In the genomic region with DNA sequence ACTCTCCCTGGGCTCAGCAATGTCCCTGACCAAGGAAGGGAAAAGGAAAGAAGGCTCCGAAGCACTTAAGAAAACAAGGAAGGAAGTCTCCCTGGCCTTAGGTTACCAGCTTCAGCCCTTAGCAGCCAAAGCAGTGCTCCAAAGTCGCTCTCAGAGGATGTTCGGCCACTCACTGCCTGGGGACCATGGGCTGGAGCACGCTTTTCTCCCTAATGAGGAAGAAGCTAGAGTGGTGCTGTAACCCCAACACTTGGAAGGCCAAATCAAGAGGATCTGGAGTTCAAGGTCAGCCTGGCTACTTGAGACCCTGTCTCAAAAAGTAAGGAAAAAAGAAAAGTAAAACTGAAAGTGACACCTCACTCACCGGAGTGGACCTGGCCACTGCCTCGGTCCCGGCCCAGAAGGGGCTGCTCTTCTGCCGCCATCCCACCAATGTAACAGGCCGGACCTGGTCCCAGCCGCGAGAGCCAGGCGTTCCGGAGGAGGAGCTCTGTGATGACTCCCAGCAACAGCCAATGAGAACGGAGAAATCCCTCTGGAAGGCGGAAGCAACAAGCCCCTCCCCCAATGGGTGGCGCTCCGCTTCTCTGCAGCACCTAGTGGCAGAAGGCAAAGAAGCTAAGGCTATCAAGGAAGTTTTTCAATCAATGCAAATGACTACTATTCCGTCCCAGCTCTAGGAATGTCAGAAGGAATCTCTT, we compare ENCODE assay signal across 8 mouse cellular contexts. TPM values are rescaled to one million over a fixed set of nuclear protein-coding genes. Genes with fewer than 3 reads are reported as not detected.
DNase-seq lines count a peak whose midpoint lies in the region; ATAC-seq and TF ChIP-seq lines count a peak whose summit lies in the region.

A gene (minus strand): TSS at position 525 of the 701 bp plus-strand sequence.

- peak; percentile 95 for DNase-seq in G1E (ENCODE audit: low spot score)
- DNase-seq in cerebellum, adult 18-20 months: peak; percentile 92 to 97
- peak; percentile 90 for DNase-seq in heart, postnatal 36 days
- DNase-seq in layer of hippocampus, adult 2 months (ENCODE audit: low spot score in 2 of 2): peak; percentile 90 to 93
- DNase-seq in lung, embryonic 14.5 days: peak; percentile 99
- DNase-seq in thymus, adult 2 months: peak; percentile 91

- H3K4me3 ChIP-seq in G1E (ENCODE audit: low read depth, low read length): peak within 1 kb of the TSS; percentile 74
- peak within 1 kb of the TSS; percentile 61 for H3K4me3 ChIP-seq in forebrain, embryonic 16.5 days (replicated peaks; ENCODE audit: low read length)
- peak within 1 kb of the TSS; percentile 66 for H3K4me3 ChIP-seq in layer of hippocampus, adult 2 months
- H3K4me3 ChIP-seq in lung, embryonic 14.5 days (ENCODE audit: low read depth, low read length): peak within 1 kb of the TSS; percentile 54
- H3K4me3 ChIP-seq in olfactory bulb, adult 2 months (ENCODE audit: insufficient read depth, low read depth, low read length): peak within 1 kb of the TSS; percentile 64
- peak within 1 kb of the TSS; percentile 81 for H3K4me3 ChIP-seq in thymus, adult 2 months (ENCODE audit: control insufficient read depth, insufficient read depth, low read length)

- no peak for TF ChIP-seq CTCF in G1E (IDR thresholded peaks at IDR 0.05; ENCODE audit: low read depth, low read length)
- TF ChIP-seq CTCF in layer of hippocampus, adult 2 months (conservative IDR thresholded peaks at IDR 0.05): peak; percentile 79
- peak; percentile 75 for TF ChIP-seq CTCF in lung, embryonic 14.5 days (IDR thresholded peaks at IDR 0.05; ENCODE audit: low read depth)
- TF ChIP-seq CTCF in olfactory bulb, adult 2 months (IDR thresholded peaks at IDR 0.05; ENCODE audit: insufficient read depth, low read depth, low read length): no peak
- TF ChIP-seq CTCF in thymus, adult 2 months (IDR thresholded peaks at IDR 0.05; ENCODE audit: borderline replicate concordance, control insufficient read depth, extremely low read depth, insufficient read depth, low read length, poor library complexity): peak; percentile 54; the same call in 1 of the 2 replicates

- no peak; the same call in 1 of the 2 replicates for TF ChIP-seq POLR2A in olfactory bulb, adult 2 months (IDR thresholded peaks at IDR 0.05; ENCODE audit: insufficient read depth, low read depth, low read length)
- peak; percentile 67 for TF ChIP-seq POLR2A in thymus, adult 2 months (IDR thresholded peaks at IDR 0.05; ENCODE audit: control insufficient read depth, extremely low read depth, insufficient read depth, low read length, poor library complexity)

- intact Hi-C loops in heart, postnatal 36 days (cut with DNase I): no loop called here

- peaks cover 14% of the 10 kb centered on the region for H3K27me3 ChIP-seq in G1E (ENCODE audit: insufficient read depth, low read length)
- no peaks in the 10 kb centered on the region for H3K27me3 ChIP-seq in forebrain, embryonic 16.5 days (replicated peaks; ENCODE audit: control insufficient read depth, insufficient read depth, low read length)
- no peaks in the 10 kb centered on the region for H3K27me3 ChIP-seq in lung, embryonic 14.5 days (ENCODE audit: insufficient read depth, low read length)
- H3K27me3 ChIP-seq in thymus, adult 2 months (ENCODE audit: control insufficient read depth, insufficient read depth, low read length): no peaks in the 10 kb centered on the region

- peak within 1 kb of the TSS; percentile 61 for H3K4me2 ChIP-seq in forebrain, embryonic 16.5 days (ENCODE audit: low read length)
- peak within 1 kb of the TSS; percentile 81 for H3K4me2 ChIP-seq in lung, embryonic 14.5 days

- peak; percentile 99 for ATAC-seq in G1E (ENCODE audit: extremely low read depth, insufficient number of reproducible peaks, low FRiP score, poor library complexity, severe bottlenecking)
- peak; percentile 98 for ATAC-seq in forebrain, embryonic 16.5 days
- peak; percentile 96 for ATAC-seq in lung, embryonic 14.5 days (ENCODE audit: insufficient read depth)

- 6% methylated on average over 18 of the region's 18 CpGs for WGBS in forebrain, embryonic 16.5 days
- 3% methylated on average over 18 of the region's 18 CpGs for WGBS in lung, embryonic 14.5 days
- WGBS in olfactory bulb, adult 2 months: 8% methylated on average over 18 of the region's 18 CpGs
- under 1% methylated on average over 18 of the region's 18 CpGs for WGBS in thymus, adult 2 months

- H3K9ac ChIP-seq in forebrain, embryonic 16.5 days (replicated peaks; ENCODE audit: low read depth, low read length): peak within 1 kb of the TSS; percentile 62
- H3K9ac ChIP-seq in lung, embryonic 14.5 days: peak within 1 kb of the TSS; percentile 67

- H3K4me1 ChIP-seq in G1E (ENCODE audit: insufficient read depth, low read depth, low read length): peaks cover 26% of the 10 kb centered on the region
- H3K4me1 ChIP-seq in forebrain, embryonic 16.5 days (replicated peaks; ENCODE audit: control insufficient read depth, insufficient read depth, low read length): peaks cover 5% of the 10 kb centered on the region
- peaks cover 9% of the 10 kb centered on the region; the same call in 1 of the 2 replicates for H3K4me1 ChIP-seq in lung, embryonic 14.5 days (ENCODE audit: insufficient read depth)
- peaks cover 11% of the 10 kb centered on the region for H3K4me1 ChIP-seq in olfactory bulb, adult 2 months (ENCODE audit: control insufficient read depth, insufficient read depth, low read length)
- peaks cover 11% of the 10 kb centered on the region for H3K4me1 ChIP-seq in thymus, adult 2 months (replicated peaks; ENCODE audit: control insufficient read depth, insufficient read depth, low read length)

- peaks cover 19% of the 10 kb centered on the region for H3K36me3 ChIP-seq in G1E (replicated peaks)
- no peaks in the 10 kb centered on the region for H3K36me3 ChIP-seq in forebrain, embryonic 16.5 days (ENCODE audit: control insufficient read depth, insufficient read depth)
- peaks cover 16% of the 10 kb centered on the region; the same call in 1 of the 2 replicates for H3K36me3 ChIP-seq in lung, embryonic 14.5 days (ENCODE audit: insufficient read depth)
- no peaks in the 10 kb centered on the region for H3K36me3 ChIP-seq in thymus, adult 2 months (ENCODE audit: control insufficient read depth, insufficient read depth, low read length)

- H3K27ac ChIP-seq in forebrain, embryonic 16.5 days (ENCODE audit: low read length): no peak within 1 kb of the TSS
- H3K27ac ChIP-seq in layer of hippocampus, adult 2 months: peak within 1 kb of the TSS; percentile 79
- peak within 1 kb of the TSS; percentile 28; the same call in 1 of the 2 replicates for H3K27ac ChIP-seq in lung, embryonic 14.5 days (ENCODE audit: low read depth)
- H3K27ac ChIP-seq in olfactory bulb, adult 2 months (ENCODE audit: insufficient read depth, low read depth, low read length): no peak within 1 kb of the TSS
- no peak within 1 kb of the TSS for H3K27ac ChIP-seq in thymus, adult 2 months (ENCODE audit: control insufficient read depth, insufficient read depth, low read length)

- no peaks in the 10 kb centered on the region for H3K9me3 ChIP-seq in G1E (replicated peaks)
- no peaks in the 10 kb centered on the region for H3K9me3 ChIP-seq in forebrain, embryonic 16.5 days (ENCODE audit: control insufficient read depth, low read length)
- H3K9me3 ChIP-seq in lung, embryonic 14.5 days (ENCODE audit: low read depth, low read length): no peaks in the 10 kb centered on the region

RNA-seq across cellular contexts. Expression of the gene that starts here (rescaled TPM):
- total RNA-seq in G1E (2014; fragmentation: Nextera tagmentation): 2.6 and 6.9 TPM in 2 replicates
- total RNA-seq in G1E (2017): 4.2 TPM in 2 replicates
- polyA plus RNA-seq in G1E (2012): 2.4 and 3.0 TPM in 2 replicates
- 2.5 and 3.9 TPM in 2 replicates for polyA plus RNA-seq in forebrain, embryonic 16.5 days (2015; fragmentation: Nextera tagmentation; extraction: Ambion mirVana)
- total RNA-seq in heart, postnatal 36 days (2021): 1 to 10 TPM; 3.2 to 3.6 TPM
- 1 to 10 TPM; 5.8 to 8.3 TPM for total RNA-seq in layer of hippocampus, adult 2 months (2021)
- polyA plus RNA-seq in lung, embryonic 14.5 days (2014; fragmentation: Nextera tagmentation; extraction: Ambion mirVana): 3.1 and 3.6 TPM in 2 replicates
- not detected in 2 replicates for polyA plus RNA-seq in olfactory bulb, adult 2 months (2012; ENCODE audit: insufficient read depth, insufficient read length, low replicate concordance, missing spikeins)
- polyA plus RNA-seq in thymus, adult 2 months (2012; rRNA removed): 38.4 and 49.2 TPM in 2 replicates

Comparison
In these comparisons a context has a peak if more than half of its experiments do, and no peak if none do; other contexts are left out.
1. CTCF ChIP-seq: peak in layer of hippocampus, adult 2 months (single experiment), lung, embryonic 14.5 days (single experiment) and thymus, adult 2 months (single experiment); none in G1E (single experiment) and olfactory bulb, adult 2 months (single experiment).
2. H3K27ac ChIP-seq: peak in layer of hippocampus, adult 2 months (single experiment) and lung, embryonic 14.5 days (single experiment); none in forebrain, embryonic 16.5 days (single experiment), olfactory bulb, adult 2 months (single experiment) and thymus, adult 2 months (single experiment).
3. Peak in every context shown above with its lines, with median percentiles within 50 percentile points of each other: ATAC-seq, DNase-seq and H3K4me3 ChIP-seq.